Mouse (Mus musculus) embryonic facial prominence, embryonic 11.5 days (tissue): ENCODE data around the gene Nr1d2. TPM values are rescaled to one million over a fixed set of nuclear protein-coding genes. Genes with fewer than 3 reads are reported as not detected.

Experiments used
- ATAC-seq: fragments of 200-750 bp; cut with Nextera tagmentation; replicated peaks from 2 replicates; pipeline ENCODE4 v1.8.0; 2017; ENCODE audit warnings: low read depth; ENCODE audit not compliant: insufficient number of reproducible peaks, low FRiP score, low TSS enrichment
- DNase-seq: peaks from one replicate; pipeline ENCODE4 v3.0.0-alpha.2; 2015; ENCODE audit warnings: low spot score
- H3K27ac ChIP-seq: fragments of 300-500 bp; sonication (generic); replicated peaks from 2 replicates; pipeline ENCODE4 v1.5.1; 2014; ENCODE audit warnings: mild to moderate bottlenecking, low read depth, low read length, control low read depth
- H3K27me3 ChIP-seq: fragments of 300-500 bp; sonication (generic); 2 replicates; pipeline ENCODE4 v1.6.1; 2014; ENCODE audit warnings: mild to moderate bottlenecking, low read length, moderate library complexity, mixed read lengths; ENCODE audit not compliant: control insufficient read depth, insufficient read depth
- H3K36me3 ChIP-seq: fragments of 300-500 bp; sonication (generic); replicated peaks from 2 replicates; pipeline ENCODE4 v1.6.1; 2014; ENCODE audit warnings: low read depth, mild to moderate bottlenecking, low read length, moderate library complexity, mixed read lengths; ENCODE audit not compliant: control insufficient read depth, insufficient read depth
- H3K4me1 ChIP-seq: fragments of 300-500 bp; sonication (generic); 2 replicates; pipeline ENCODE4 v1.6.1; 2014; ENCODE audit warnings: low read length, mixed read lengths; ENCODE audit not compliant: control insufficient read depth, insufficient read depth
- H3K4me2 ChIP-seq: fragments of 300-500 bp; sonication (generic); 2 replicates; pipeline ENCODE4 v1.6.1; 2014; ENCODE audit warnings: low read depth, mild to moderate bottlenecking, control low read depth, low read length, moderate library complexity
- H3K4me3 ChIP-seq: fragments of 300-500 bp; sonication (generic); 2 replicates; pipeline ENCODE4 v1.5.1; 2014; ENCODE audit warnings: low read depth, low read length, control low read depth
- H3K9ac ChIP-seq: fragments of 300-500 bp; sonication (generic); replicated peaks from 2 replicates; pipeline ENCODE4 v1.6.1; 2014; ENCODE audit warnings: mild to moderate bottlenecking, control low read depth, low read length
- H3K9me3 ChIP-seq: fragments of 300-500 bp; sonication (generic); replicated peaks from 2 replicates; pipeline ENCODE4 v1.6.1; 2016; ENCODE audit warnings: mild to moderate bottlenecking, low read length, inconsistent platforms, mixed read lengths; ENCODE audit not compliant: control insufficient read depth
- WGBS: fragments of 180-500 bp; shearing (Covaris S2); extraction: QIAGEN DNeasy Blood & Tissue Kit; methylation state at CpG from one replicate; pipeline ENCODE4 v1.1.7; 2014; 5-methylcytosine and 5-hydroxymethylcytosine counted together
- polyA plus RNA-seq: library from polyadenylated mRNA; unstranded; fragments of >200 nt; fragmentation: Nextera tagmentation; extraction: Ambion mirVana; gene quantifications from 2 replicates; pipeline ENCODE4 v1.2.1, GENCODE M21; 2014

The Nr1d2 gene
- polyA plus RNA-seq = 6.2 and 7.0 TPM in 2 replicates

- no peaks in the 10 kb centered on the region for H3K27me3 ChIP-seq
- no peaks in the 10 kb centered on the region for H3K4me1 ChIP-seq
- DNase-seq (peak; percentile 99), ATAC-seq (peak; percentile 97)
- WGBS = under 1% methylated on average over 51 of the region's 66 CpGs
- peak within 1 kb of the TSS; percentile 72 for H3K4me3 ChIP-seq
- H3K27ac ChIP-seq = peak within 1 kb of the TSS; percentile 47; the same call in 1 of the 2 replicates
- peak within 1 kb of the TSS; percentile 64 for H3K9ac ChIP-seq
- peak within 1 kb of the TSS; percentile 85 for H3K4me2 ChIP-seq
- H3K9me3 ChIP-seq = no peaks in the 10 kb centered on the region
- no peaks in the 10 kb centered on the region for H3K36me3 ChIP-seq
Observed at GRCm38 (mm10) chr14:18238750-18239731, at the start of gene Nr1d2. Gene Nr1d2 (minus strand): TSS chr14:18239127.

GRCm38 (mm10) chr14:18287391-18287790, 48.5 kb upstream of the Nr1d2 start:
- ATAC-seq (no peak), DNase-seq (no peak)
- H3K27me3 ChIP-seq = no peaks in the 10 kb centered on the region
- H3K27ac ChIP-seq = no peak overlapping the region
- no peak overlapping the region for H3K9ac ChIP-seq
- H3K4me3 ChIP-seq = no peak overlapping the region
- H3K36me3 ChIP-seq = no peaks in the 10 kb centered on the region
- H3K9me3 ChIP-seq = no peaks in the 10 kb centered on the region
- WGBS = 76% methylated on average over 2 of the region's 2 CpGs
- H3K4me2 ChIP-seq = no peak overlapping the region
- no peaks in the 10 kb centered on the region for H3K4me1 ChIP-seq

GRCm38 (mm10) chr14:18286441-18286840, 47.5 kb upstream of the Nr1d2 start:
- Histone ChIP-seq H3K4me1 (no peaks in the 10 kb centered on the region), H3K9ac (no peak overlapping the region), H3K27me3 (no peaks in the 10 kb centered on the region), H3K4me2 (no peak overlapping the region), H3K27ac (no peak overlapping the region), H3K36me3 (no peaks in the 10 kb centered on the region), H3K4me3 (no peak overlapping the region), H3K9me3 (no peaks in the 10 kb centered on the region)
- ATAC-seq = no peak
- no peak for DNase-seq
- 78% methylated on average over 2 of the region's 2 CpGs for WGBS

GRCm38 (mm10) chr14:18285476-18285875, 46.5 kb upstream of the Nr1d2 start:
- DNase-seq = no peak
- ATAC-seq = no peak
- Histone ChIP-seq H3K4me1 (no peaks in the 10 kb centered on the region), H3K9ac (no peak overlapping the region), H3K4me2 (no peak overlapping the region), H3K9me3 (no peaks in the 10 kb centered on the region), H3K4me3 (no peak overlapping the region), H3K27me3 (no peaks in the 10 kb centered on the region), H3K36me3 (no peaks in the 10 kb centered on the region), H3K27ac (no peak overlapping the region)
- 92% methylated on average over 3 of the region's 3 CpGs for WGBS

- Histone ChIP-seq H3K4me1 (no peaks in the 10 kb centered on the region), H3K9me3 (no peaks in the 10 kb centered on the region), H3K36me3 (no peaks in the 10 kb centered on the region; the same call in 1 of the 2 replicates), H3K9ac (no peak overlapping the region), H3K4me2 (no peak overlapping the region), H3K4me3 (no peak overlapping the region), H3K27ac (no peak overlapping the region), H3K27me3 (no peaks in the 10 kb centered on the region)
- WGBS = 83% methylated on average over 2 of the region's 2 CpGs
- peak; percentile 23 for DNase-seq
- ATAC-seq = no peak
Observed at GRCm38 (mm10) chr14:18284581-18284980, 45.7 kb upstream of the Nr1d2 start.

- ATAC-seq (no peak), DNase-seq (no peak)
- 93% methylated on average over 5 of the region's 5 CpGs for WGBS
- H3K36me3 ChIP-seq = no peaks in the 10 kb centered on the region; the same call in 1 of the 2 replicates
- no peaks in the 10 kb centered on the region for H3K4me1 ChIP-seq
- H3K4me2 ChIP-seq = no peak overlapping the region
- no peaks in the 10 kb centered on the region for H3K9me3 ChIP-seq
- no peak overlapping the region for H3K27ac ChIP-seq
- H3K9ac ChIP-seq = no peak overlapping the region
- H3K4me3 ChIP-seq = no peak overlapping the region
- no peaks in the 10 kb centered on the region for H3K27me3 ChIP-seq
Observed at GRCm38 (mm10) chr14:18280375-18280774, 41.4 kb upstream of the Nr1d2 start.

- DNase-seq (no peak), ATAC-seq (no peak)
- no peaks in the 10 kb centered on the region for H3K27me3 ChIP-seq
- no peak overlapping the region for H3K27ac ChIP-seq
- WGBS = 79% methylated on average over 1 of the region's 1 CpGs
- no peak overlapping the region for H3K4me2 ChIP-seq
- no peaks in the 10 kb centered on the region for H3K9me3 ChIP-seq
- no peaks in the 10 kb centered on the region for H3K4me1 ChIP-seq
- no peaks in the 10 kb centered on the region; the same call in 1 of the 2 replicates for H3K36me3 ChIP-seq
- no peak overlapping the region for H3K4me3 ChIP-seq
- H3K9ac ChIP-seq = no peak overlapping the region
Observed at GRCm38 (mm10) chr14:18274526-18274925, 35.6 kb upstream of the Nr1d2 start.

GRCm38 (mm10) chr14:18271666-18272065, 32.7 kb upstream of the Nr1d2 start:
- no peaks in the 10 kb centered on the region for H3K27me3 ChIP-seq
- no peak for DNase-seq
- H3K9ac ChIP-seq = no peak overlapping the region; the same call in 1 of the 2 replicates
- no peaks in the 10 kb centered on the region for H3K4me1 ChIP-seq
- H3K4me2 ChIP-seq = peak overlapping the region; percentile 57
- WGBS = 12% methylated on average over 7 of the region's 7 CpGs
- no peaks in the 10 kb centered on the region for H3K9me3 ChIP-seq
- peak overlapping the region; percentile 87 for H3K4me3 ChIP-seq
- H3K27ac ChIP-seq = no peak overlapping the region
- H3K36me3 ChIP-seq = peaks cover 6% of the 10 kb centered on the region; the same call in 1 of the 2 replicates
- no peak for ATAC-seq
